Mouse (Mus musculus): Measurements from ENCODE around the gene Elk3. TPM values are rescaled to one million over a fixed set of nuclear protein-coding genes. Genes with fewer than 3 reads are reported as not detected.

Elk3 gene
- polyA plus RNA-seq, 1 experiment, result 8.4 TPM

- DNase-seq (ENCODE audit: extremely low spot score in 1 of 2, low spot score in 1 of 2), result no peak
Measured at GRCm38 (mm10) chr10:93272986-93273982, 37.7 kb downstream of the Elk3 start.

DNA sequence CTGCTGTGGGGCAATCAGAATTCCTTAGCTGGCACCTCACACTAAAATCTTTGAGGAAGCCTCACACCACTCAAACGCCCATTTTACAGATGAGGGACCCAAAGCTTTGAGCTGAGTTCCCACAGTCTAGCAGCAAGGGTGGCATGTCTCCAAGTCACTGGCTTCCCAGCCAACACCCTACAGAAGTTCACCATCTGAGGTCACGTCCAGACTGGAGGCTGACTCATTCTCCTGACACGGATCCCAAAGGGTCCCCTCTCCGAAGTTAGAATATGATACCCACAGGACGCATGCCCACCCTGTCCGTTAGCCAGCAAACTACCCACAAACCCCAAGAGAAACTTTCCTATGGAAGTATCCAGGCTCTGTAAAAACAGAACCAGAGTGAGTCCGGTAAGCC, 39.1 kb downstream of the Elk3 start:
- no peak for DNase-seq (ENCODE audit: extremely low spot score in 1 of 2, low spot score in 1 of 2)

DNA sequence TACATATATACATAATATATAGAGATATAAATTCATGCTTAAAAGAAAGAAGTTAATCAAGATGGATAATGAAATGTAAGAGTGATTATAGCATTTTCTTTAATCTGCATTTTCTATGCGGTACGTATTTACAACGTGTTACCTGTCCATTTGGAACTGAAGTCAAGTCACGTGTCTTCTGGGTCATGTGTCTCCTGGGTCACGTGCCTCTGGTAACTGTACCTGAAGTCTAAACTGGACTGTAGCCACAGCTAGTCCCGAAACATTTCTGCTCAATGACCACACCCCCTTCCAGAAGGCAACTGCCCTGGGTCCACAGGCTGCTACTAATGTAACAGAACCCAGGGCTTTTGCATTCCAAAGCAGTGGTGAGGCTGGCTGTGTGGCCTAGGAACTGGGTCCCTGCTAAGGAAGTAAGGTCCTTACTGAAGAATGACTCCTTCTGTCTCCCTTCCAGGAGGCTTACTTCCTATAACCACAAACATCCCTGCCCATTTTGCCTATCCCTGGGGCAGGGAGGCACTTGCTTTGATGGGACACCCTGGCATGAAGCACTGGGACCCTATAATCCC, 40.0 kb downstream of the Elk3 start:
- no peak for DNase-seq (ENCODE audit: extremely low spot score in 1 of 2, low spot score in 1 of 2)

DNA sequence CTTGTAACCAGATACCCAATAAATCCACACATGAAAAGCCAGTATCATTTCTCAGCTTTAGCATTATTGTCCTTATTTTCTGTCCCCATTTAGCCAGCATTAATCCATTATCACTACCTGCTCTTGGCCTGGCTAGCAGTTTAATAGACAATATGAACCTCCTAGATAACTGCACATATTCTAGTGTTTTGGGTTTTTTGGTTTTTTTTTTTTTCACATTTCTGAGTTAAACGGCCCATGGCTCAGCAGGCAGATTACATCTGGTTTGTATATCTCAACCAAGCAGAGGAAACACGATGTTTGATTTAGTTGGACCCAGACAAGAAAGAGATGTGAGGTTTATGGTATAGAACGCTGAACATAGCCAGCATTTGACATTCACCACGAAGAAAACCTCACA, 41.2 kb downstream of the Elk3 start:
- no peak for DNase-seq (ENCODE audit: extremely low spot score in 1 of 2, low spot score in 1 of 2)

- DNase-seq (ENCODE audit: extremely low spot score in 1 of 2, low spot score in 1 of 2), result no peak
Measured at GRCm38 (mm10) chr10:93268339-93268738, 42.6 kb downstream of the Elk3 start.

DNA sequence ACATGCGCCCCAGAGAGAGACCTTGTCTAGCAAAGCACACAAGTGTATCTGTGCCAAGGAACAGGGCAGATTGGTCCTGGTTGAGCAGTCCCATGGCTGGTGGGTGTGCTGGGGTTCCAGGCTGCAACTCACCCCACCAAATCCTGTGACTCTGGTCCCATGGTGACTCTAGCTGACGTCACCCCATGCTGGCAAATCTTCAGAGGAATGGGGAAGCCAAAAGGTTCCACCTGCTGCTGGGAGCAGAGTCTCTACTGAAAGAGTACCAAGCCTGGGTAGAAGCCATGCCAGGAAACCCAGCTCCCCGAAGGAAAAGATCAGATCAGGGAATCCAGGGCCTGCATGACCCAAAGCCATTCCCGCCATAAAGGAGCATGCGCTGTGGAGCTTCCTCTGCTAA, 43.4 kb downstream of the Elk3 start:
- DNase-seq (ENCODE audit: extremely low spot score in 1 of 2, low spot score in 1 of 2), result no peak

GRCm38 (mm10) chr10:93266521-93266920, 44.4 kb downstream of the Elk3 start:
- DNase-seq (ENCODE audit: extremely low spot score in 1 of 2, low spot score in 1 of 2), result no peak

- DNase-seq (ENCODE audit: extremely low spot score in 1 of 2, low spot score in 1 of 2), result no peak
Measured at GRCm38 (mm10) chr10:93265833-93266232, 45.1 kb downstream of the Elk3 start.

DNA sequence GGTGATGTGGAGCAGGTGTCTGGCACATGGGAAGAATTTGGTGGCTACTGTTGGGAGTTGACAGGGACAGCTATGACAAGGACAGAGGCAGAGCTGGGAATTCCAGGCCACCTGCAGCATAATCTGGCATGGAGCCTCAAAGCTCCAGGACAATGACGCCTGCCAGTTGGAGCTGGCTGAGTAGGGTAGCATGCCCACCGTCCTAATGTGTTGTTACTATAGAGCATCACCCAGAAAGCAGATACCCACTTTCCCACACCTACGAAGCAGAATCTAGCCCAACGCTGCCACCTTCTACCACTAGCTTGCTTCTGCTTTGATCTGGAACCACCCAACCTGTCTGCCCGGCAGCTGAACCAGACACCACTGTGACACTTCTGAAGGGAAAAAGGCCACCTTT, 46.9 kb downstream of the Elk3 start:
- no peak for DNase-seq (ENCODE audit: extremely low spot score in 1 of 2, low spot score in 1 of 2)

- peak in 1 of 2 experiments; percentile 65 for DNase-seq (ENCODE audit: extremely low spot score in 1 of 2, low spot score in 1 of 2)
Measured at GRCm38 (mm10) chr10:93263431-93263830, 47.5 kb downstream of the Elk3 start.

DNA sequence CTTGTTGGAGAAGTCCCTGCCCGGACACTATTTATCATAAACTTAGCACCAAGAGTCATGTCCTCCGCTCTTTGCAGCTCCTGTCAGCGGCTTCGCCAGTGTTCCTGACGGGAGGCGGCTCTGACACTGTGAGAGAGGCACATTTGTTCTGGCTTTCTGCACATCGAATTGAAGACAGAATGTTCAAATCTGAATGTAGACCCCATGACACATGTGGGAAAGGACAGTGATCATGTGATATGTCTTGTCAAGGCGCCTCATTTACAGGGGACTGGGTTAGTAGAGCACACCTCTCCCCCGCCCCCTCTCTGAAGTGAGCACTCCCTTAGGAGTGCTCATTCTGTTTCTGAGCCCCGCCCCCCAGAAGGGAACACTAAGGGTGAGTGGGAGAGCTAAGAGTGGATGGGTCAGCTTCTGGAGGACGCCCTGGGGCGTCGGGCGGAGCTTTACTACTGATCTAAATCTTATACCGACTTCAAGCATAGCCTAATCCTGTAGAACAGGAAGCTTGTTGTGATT, 48.9 kb downstream of the Elk3 start:
- no peak for DNase-seq (ENCODE audit: extremely low spot score in 1 of 2, low spot score in 1 of 2)

DNA sequence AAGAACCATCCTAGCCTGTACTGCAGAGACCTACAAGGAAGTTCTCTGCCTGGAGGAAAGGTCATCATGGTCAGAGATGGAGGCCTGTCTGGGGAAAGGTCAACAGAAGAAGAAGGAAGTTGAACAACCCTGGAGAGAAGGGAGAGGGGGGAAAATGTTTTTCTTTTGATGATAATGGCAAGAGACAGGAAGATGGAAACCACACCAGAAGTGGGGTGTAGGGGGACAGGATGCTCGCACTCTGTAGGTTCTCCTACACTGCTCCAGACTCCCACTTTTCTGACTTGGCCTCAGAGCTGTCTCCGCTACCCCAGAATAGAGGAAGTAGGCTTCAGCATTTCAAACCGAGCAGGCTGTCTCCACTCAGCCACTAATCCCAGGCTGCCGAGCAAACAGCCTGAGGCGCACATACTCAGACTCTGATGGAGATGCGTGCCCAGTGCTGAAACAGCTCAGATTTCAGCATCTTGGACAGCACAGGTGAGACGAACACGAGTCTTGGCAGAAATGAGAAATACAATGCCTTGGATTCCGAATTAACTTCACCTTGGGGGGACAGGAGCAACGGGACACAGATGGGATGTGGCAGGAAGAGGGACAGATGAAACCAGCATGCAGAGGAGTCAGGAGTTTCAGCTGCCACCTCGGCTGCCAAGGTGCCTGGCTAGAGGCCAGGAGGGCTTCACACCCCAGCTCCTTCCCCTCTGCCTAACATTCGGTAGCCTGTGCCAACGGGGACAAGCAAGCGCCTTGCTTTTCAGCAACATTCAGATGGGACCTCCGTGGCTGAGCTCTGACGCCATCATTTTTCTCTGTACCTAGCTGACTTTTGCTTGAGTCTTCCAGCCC, 49.6 kb downstream of the Elk3 start:
- no peak for DNase-seq (ENCODE audit: extremely low spot score in 1 of 2, low spot score in 1 of 2)

DNA sequence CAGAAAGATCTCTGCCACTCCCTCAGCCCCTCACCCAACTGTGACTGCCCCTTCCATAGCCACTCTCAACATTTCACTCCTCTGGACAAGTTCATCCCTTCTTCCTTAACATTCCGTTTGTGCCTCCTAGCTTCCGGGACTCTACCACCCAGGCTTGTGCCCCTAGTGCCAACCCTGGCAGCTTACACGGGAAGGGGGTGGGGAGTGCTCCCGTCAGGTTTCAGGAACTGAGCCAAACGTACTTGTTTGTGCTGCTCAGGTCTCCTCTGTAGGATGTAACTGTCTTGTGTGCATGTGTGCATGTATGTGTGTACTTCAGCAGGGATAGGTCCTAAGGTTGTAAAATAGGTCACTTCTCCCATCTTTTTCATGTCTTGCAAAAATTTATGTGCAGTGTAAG, 51.1 kb downstream of the Elk3 start:
- no peak for DNase-seq (ENCODE audit: extremely low spot score in 1 of 2, low spot score in 1 of 2)

- DNase-seq (ENCODE audit: extremely low spot score in 1 of 2, low spot score in 1 of 2), result no peak
Measured at GRCm38 (mm10) chr10:93255294-93255693, 55.6 kb downstream of the Elk3 start.

- DNase-seq (ENCODE audit: extremely low spot score in 1 of 2, low spot score in 1 of 2), result no peak
Measured at GRCm38 (mm10) chr10:93253156-93253555, 57.8 kb downstream of the Elk3 start.

DNA sequence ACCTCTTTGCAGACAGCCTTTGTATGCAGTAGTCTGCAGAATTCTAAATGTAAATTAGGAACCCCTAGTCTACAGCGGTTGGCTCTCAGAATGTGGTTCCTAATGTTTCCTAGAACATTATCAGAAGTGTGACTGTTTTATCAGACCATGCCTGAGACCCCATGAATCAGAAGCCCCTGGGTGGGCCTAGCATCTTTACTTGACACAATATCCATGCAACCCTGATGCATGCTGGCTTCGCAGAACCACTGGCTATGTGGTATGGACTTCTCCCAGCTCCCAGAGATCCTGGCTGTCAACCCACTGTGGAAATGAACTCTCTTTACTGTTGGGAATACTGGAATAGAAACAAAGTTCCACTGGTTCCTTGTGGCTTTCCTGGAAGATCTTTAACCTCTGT, 58.3 kb downstream of the Elk3 start:
- DNase-seq (ENCODE audit: extremely low spot score in 1 of 2, low spot score in 1 of 2), result no peak

DNA sequence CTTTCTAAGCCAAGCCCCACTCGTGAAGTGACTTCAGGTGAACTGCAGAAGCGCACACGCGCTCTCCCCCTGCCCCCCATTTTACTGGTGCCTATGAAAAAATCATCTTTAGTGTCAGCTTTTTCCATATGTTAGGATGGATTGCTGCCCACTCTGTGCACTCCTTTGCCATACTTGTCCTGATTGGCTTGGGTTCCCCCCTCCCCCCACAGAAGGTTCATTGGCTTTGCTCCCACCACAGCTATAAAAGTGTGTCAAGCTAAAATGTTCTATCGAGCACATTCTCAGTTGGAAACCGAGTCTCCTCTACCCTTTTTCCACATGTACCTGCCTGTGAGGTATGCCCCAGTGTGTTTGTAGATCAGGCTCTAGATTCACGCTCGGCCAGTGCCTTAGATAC, 59.5 kb downstream of the Elk3 start:
- no peak for DNase-seq (ENCODE audit: extremely low spot score in 1 of 2, low spot score in 1 of 2)

DNA sequence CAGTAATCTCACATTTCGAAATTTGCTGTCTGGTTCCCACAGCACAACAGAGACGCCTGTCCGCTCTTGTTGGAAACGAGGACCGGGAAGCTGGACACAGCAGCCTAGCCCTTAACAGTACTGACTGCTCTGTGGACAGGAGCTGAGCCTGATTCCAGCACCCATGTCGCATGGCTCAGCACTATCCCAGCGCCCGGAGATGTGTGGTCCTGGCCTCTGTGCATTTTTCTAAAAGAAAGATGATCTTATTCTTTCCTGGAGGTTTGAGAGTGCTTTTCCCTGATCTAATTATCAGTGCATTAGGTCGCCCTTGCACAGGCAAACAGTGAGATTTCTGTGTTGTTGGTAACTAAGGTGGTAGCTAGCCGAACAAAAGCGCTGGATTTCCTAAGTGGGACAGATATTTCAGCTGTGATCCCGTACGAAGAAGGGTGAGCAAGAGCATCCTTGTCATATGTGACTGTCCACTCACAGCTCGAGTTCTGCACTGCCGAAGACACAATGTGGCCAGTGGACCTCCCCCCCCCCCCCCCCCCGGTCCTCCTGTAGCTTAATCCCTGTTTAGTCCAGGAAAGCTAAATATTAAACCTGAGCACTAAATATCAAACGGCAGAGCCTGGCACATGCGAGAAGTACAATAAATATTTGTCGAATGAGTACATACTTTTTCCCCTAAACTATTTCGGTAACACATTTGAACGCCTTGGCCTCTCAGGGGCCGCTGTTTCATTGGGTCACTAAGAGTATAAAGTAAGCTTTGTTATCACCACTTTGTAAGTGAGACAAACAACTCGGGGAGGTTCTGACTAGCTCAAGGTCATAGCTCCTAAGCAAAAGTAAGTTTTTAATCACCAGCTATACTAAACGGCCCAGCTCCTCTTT, 60.3 kb downstream of the Elk3 start:
- DNase-seq (ENCODE audit: extremely low spot score in 1 of 2, low spot score in 1 of 2), result no peak

DNA sequence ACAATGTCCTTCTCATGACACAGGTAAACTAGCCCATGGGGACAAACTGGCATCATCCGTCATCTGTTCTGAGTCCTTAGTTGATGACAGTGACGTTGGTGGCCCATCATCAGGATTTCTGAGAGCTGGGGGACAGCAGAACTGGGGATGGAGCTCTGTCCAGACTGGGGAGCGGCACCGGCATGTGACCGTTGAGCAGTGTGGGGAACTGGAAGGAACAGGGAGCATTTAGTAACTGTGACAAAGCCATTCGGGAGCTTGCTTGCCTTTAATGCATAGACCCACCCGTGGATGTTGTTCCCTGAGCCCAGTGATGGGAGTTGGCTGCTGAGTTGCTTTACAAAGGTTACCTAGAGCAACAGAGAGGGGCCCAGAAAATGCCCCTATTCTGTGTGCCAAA, 61.0 kb downstream of the Elk3 start:
- DNase-seq (ENCODE audit: extremely low spot score in 1 of 2, low spot score in 1 of 2), result no peak

GRCm38 (mm10) chr10:93248416-93248815, 62.5 kb downstream of the Elk3 start:
- DNase-seq (ENCODE audit: extremely low spot score in 1 of 2, low spot score in 1 of 2), result no peak
